Mouse (Mus musculus): ENCODE results near the gene Arhgef10l. TPM values are rescaled to one million over a fixed set of nuclear protein-coding genes. Genes with fewer than 3 reads are reported as not detected.

The Arhgef10l gene
- polyA plus RNA-seq, 1 experiment from 2014 or later: 9.7 TPM

DNA sequence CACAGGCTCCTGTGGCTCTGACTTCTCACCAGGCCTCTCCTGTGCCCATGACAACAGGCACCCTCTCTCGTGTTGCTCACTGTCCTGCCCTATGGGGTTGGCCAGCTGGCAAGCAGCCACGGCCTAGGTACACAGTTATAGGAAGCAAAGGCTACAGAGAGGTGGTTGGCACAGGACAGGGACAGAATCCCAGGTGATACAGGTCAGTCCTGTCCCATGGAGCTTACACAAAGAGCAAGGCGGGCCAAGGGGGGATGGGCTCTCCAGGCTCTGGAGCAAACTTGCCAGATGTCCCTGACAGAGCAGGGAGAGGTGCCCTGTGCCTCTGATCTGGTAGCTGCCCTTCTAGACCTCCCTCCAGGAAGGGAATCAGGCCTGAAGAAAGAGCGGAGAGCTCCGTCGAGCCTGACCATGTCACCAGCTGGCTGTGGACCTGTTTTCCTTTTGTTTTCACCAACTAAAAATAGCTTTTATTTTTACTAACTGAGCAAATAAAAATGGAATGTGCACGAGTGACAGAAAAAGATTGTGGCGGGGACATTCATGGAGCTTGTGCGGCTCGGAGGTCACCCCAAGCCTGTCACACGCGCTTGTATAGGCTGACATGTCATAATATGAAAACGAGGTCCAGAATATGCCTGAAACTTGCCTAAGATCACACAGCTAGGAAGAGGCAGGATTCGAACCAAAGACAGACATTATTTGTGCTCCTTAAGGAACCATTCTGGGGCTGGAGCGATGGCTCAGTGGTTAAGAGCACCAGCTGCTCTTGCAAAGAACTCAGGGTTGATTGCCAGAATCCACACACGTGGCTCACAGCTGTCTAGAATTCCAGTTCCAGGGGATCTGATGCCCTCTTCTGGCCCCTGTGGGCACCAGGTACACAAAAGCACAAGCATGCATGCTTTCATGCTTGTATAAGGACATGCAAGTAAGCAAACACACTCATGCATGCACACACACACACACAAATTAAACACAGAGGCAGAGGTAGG is 48.1 kb downstream of the Arhgef10l start:
- peak overlapping the region; percentile 60 for H3K27ac ChIP-seq (ENCODE audit: low read depth, low read length)
- no peak overlapping the region for H3K4me2 ChIP-seq
- no peaks in the 10 kb centered on the region for H3K9me3 ChIP-seq (replicated peaks; ENCODE audit: control insufficient read depth, low read length)
- H3K27me3 ChIP-seq (ENCODE audit: control insufficient read depth, insufficient read depth, low read length): no peaks in the 10 kb centered on the region
- H3K4me1 ChIP-seq (ENCODE audit: control insufficient read depth, insufficient read depth, low read length): peaks cover 17% of the 10 kb centered on the region
- 57% methylated on average over 16 of the region's 16 CpGs for WGBS (ENCODE audit: insufficient replicate concordance)
- H3K36me3 ChIP-seq (ENCODE audit: control insufficient read depth, insufficient read depth, low read length): no peaks in the 10 kb centered on the region
- H3K4me3 ChIP-seq (ENCODE audit: low read depth, low read length): no peak overlapping the region
- ATAC-seq (replicated peaks; ENCODE audit: insufficient number of reproducible peaks, low FRiP score, low TSS enrichment): no peak
- H3K9ac ChIP-seq (ENCODE audit: low read depth, low read length): no peak overlapping the region

DNA sequence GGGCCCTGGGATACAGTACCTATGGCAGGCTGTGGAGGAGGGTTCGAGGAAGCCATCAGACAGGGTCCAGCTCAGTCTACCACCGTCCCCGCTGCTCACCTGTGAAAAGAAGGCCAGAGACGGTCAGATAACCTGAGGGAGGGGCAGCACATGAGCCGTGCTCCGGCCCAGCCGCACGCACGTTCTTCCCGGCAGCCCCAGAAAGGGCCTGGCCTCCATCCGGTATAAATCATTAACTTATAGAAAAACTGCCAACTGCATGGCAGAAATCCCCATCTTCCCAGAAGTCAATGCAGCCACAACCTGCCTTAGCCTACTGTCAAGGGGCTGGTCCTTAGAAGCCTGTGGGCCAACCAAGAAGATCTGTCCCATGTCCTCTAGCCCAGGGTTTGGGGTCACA is 48.9 kb downstream of the Arhgef10l start:
- no peaks in the 10 kb centered on the region for H3K36me3 ChIP-seq (ENCODE audit: control insufficient read depth, insufficient read depth, low read length)
- no peak overlapping the region for H3K4me3 ChIP-seq (ENCODE audit: low read depth, low read length)
- whole genome bisulfite sequencing (ENCODE audit: insufficient replicate concordance): 93% methylated on average over 11 of the region's 11 CpGs
- peaks cover 18% of the 10 kb centered on the region for H3K4me1 ChIP-seq (ENCODE audit: control insufficient read depth, insufficient read depth, low read length)
- no peak overlapping the region for H3K27ac ChIP-seq (ENCODE audit: low read depth, low read length)
- H3K4me2 ChIP-seq: no peak overlapping the region
- no peak overlapping the region for H3K9ac ChIP-seq (ENCODE audit: low read depth, low read length)
- ATAC-seq (replicated peaks; ENCODE audit: insufficient number of reproducible peaks, low FRiP score, low TSS enrichment): no peak
- no peaks in the 10 kb centered on the region for H3K9me3 ChIP-seq (replicated peaks; ENCODE audit: control insufficient read depth, low read length)
- H3K27me3 ChIP-seq (ENCODE audit: control insufficient read depth, insufficient read depth, low read length): no peaks in the 10 kb centered on the region

DNA sequence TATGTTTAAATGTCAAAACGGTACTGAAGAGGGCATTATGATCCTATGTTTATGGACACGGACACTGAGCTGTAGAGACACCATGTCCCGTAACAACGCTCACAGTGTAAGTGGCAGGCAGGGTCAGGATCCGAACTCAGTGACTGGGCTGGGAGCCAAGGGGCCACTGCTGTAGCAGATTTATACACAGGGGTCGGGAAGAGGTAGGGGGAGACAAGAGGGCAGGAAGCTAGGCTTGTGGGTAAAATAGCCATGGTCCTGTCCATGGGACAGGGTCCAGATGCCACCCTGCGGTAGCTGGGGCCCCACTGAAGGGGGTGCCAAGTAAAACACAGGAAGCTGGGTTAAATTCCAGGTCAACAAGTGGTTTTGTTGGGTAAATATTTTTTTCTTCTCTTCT is 49.6 kb downstream of the Arhgef10l start:
- Histone ChIP-seq H3K9me3 (replicated peaks; ENCODE audit: control insufficient read depth, low read length) (no peaks in the 10 kb centered on the region), H3K27me3 (ENCODE audit: control insufficient read depth, insufficient read depth, low read length) (no peaks in the 10 kb centered on the region), H3K4me2 (no peak overlapping the region), H3K9ac (ENCODE audit: low read depth, low read length) (no peak overlapping the region), H3K27ac (ENCODE audit: low read depth, low read length) (no peak overlapping the region), H3K4me1 (ENCODE audit: control insufficient read depth, insufficient read depth, low read length) (peaks cover 24% of the 10 kb centered on the region), H3K36me3 (ENCODE audit: control insufficient read depth, insufficient read depth, low read length) (no peaks in the 10 kb centered on the region), H3K4me3 (ENCODE audit: low read depth, low read length) (no peak overlapping the region)
- 57% methylated on average over 7 of the region's 7 CpGs for WGBS (ENCODE audit: insufficient replicate concordance)
- ATAC-seq (replicated peaks; ENCODE audit: insufficient number of reproducible peaks, low FRiP score, low TSS enrichment): peak; percentile 21; the same call in 1 of the 2 replicates

DNA sequence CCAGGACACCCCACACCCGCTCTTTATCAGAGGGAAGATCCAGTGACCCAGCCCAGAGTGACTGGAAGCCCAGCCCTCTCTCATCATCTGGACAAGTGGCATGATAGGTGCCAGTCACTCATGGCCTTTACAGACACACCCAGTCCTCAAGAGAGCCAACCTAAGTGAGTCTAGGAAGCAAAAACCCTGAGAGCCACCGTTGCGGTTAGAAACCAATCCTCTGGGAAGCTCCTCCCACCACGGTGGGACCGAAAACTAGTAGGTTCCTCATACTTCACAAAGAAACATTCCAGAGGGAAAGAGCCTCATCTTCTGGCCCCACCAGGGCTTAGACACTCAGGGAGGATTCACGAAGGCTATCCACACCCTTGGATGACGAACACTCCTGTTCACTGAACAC is 50.0 kb downstream of the Arhgef10l start:
- ATAC-seq (replicated peaks; ENCODE audit: insufficient number of reproducible peaks, low FRiP score, low TSS enrichment): no peak
- Histone ChIP-seq H3K36me3 (ENCODE audit: control insufficient read depth, insufficient read depth, low read length) (no peaks in the 10 kb centered on the region), H3K27ac (ENCODE audit: low read depth, low read length) (no peak overlapping the region), H3K9ac (ENCODE audit: low read depth, low read length) (0 out of 2 replicates have a peak overlapping the region, but pooled peaks have one; percentile 34), H3K4me1 (ENCODE audit: control insufficient read depth, insufficient read depth, low read length) (peaks cover 28% of the 10 kb centered on the region), H3K27me3 (ENCODE audit: control insufficient read depth, insufficient read depth, low read length) (no peaks in the 10 kb centered on the region), H3K4me2 (no peak overlapping the region), H3K9me3 (replicated peaks; ENCODE audit: control insufficient read depth, low read length) (no peaks in the 10 kb centered on the region), H3K4me3 (ENCODE audit: low read depth, low read length) (no peak overlapping the region)
- 65% methylated on average over 7 of the region's 7 CpGs for WGBS (ENCODE audit: insufficient replicate concordance)

DNA sequence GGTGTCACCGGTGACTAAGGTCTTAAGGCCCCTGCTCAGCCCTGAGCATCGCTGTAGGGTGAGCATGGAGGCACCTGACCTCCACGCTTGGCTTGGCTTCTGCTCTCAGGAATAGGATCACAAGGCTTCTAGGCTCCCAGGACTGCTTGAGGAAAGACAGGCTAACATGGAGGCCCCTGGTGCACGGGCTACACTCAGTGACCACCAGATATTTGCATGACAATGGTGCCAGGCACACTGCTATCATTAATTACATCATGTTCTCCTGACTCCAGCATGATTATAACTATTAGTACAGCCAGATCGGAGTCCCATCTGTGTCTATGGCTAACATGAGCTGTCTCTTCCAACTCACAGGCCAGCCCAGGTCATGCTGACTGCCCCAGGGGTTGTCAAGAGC is 51.3 kb downstream of the Arhgef10l start:
- Histone ChIP-seq H3K27me3 (ENCODE audit: control insufficient read depth, insufficient read depth, low read length) (no peaks in the 10 kb centered on the region), H3K9ac (ENCODE audit: low read depth, low read length) (no peak overlapping the region), H3K9me3 (replicated peaks; ENCODE audit: control insufficient read depth, low read length) (no peaks in the 10 kb centered on the region), H3K4me3 (ENCODE audit: low read depth, low read length) (no peak overlapping the region), H3K36me3 (ENCODE audit: control insufficient read depth, insufficient read depth, low read length) (no peaks in the 10 kb centered on the region), H3K4me1 (ENCODE audit: control insufficient read depth, insufficient read depth, low read length) (peaks cover 33% of the 10 kb centered on the region), H3K27ac (ENCODE audit: low read depth, low read length) (no peak overlapping the region), H3K4me2 (no peak overlapping the region)
- WGBS (ENCODE audit: insufficient replicate concordance): 87% methylated on average over 5 of the region's 5 CpGs
- no peak for ATAC-seq (replicated peaks; ENCODE audit: insufficient number of reproducible peaks, low FRiP score, low TSS enrichment)

DNA sequence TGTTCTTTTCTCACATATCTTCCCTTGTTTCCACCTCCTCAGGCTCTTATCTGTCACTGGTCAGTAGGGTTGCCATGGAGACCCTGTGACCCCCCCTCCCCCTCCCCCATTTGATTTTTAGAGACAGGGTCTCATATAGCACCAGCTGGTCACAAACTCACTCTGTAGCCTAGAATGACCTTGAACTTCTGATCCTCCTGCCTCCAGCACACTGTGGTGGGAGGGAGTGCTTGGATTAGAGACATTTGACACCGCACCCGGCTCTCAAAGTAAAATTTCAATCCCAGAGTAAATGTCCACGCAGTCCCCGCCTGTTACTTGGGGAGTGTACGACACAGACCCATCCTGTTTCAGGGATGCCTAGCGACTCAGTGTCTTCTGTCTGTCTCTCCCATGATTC is 51.7 kb downstream of the Arhgef10l start:
- 84% methylated on average over 6 of the region's 6 CpGs for WGBS (ENCODE audit: insufficient replicate concordance)
- H3K4me2 ChIP-seq: no peak overlapping the region
- peaks cover 33% of the 10 kb centered on the region for H3K4me1 ChIP-seq (ENCODE audit: control insufficient read depth, insufficient read depth, low read length)
- no peak overlapping the region for H3K9ac ChIP-seq (ENCODE audit: low read depth, low read length)
- no peaks in the 10 kb centered on the region for H3K27me3 ChIP-seq (ENCODE audit: control insufficient read depth, insufficient read depth, low read length)
- no peak for ATAC-seq (replicated peaks; ENCODE audit: insufficient number of reproducible peaks, low FRiP score, low TSS enrichment)
- no peaks in the 10 kb centered on the region for H3K36me3 ChIP-seq (ENCODE audit: control insufficient read depth, insufficient read depth, low read length)
- no peak overlapping the region for H3K4me3 ChIP-seq (ENCODE audit: low read depth, low read length)
- no peaks in the 10 kb centered on the region for H3K9me3 ChIP-seq (replicated peaks; ENCODE audit: control insufficient read depth, low read length)
- H3K27ac ChIP-seq (ENCODE audit: low read depth, low read length): no peak overlapping the region

DNA sequence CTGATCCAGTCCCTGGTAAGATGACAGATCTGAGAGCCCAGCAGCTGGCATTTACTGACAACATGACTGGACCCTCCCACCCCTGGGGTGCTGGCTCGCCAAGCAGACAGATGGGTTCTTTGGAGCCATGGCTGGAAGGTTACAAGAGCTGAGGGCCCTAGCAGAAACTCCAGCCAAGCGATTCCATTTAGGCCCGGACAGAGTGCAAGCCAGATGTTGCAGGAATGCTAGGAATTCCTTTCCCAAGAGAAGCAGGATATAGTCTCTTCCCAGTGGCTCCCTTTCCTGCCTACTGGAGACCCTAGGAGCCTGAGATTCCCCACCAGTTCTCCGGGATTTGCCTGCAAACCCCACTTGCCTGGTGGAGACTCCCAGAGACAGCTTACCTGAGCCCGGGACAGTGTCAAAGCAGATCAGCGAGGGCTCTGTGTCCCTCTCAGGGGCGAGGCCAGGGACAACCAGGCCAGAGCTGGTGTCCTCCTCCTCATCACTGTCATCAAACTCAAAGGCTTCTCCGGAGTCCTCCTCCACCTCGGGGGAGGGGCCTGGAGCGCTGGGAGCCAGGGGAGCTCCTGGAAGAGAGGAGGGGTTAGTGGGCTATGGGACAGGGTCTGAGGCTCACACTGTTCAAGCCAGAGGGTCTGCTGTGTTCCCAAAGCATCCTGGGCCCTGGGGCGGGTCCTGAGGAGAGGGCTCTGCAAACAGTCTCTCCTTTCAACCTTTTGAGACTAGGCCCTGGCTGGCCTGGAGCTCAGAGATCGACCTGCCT is 54.8 kb downstream of the Arhgef10l start:
- H3K27ac ChIP-seq (ENCODE audit: low read depth, low read length): peak overlapping the region; percentile 50
- no peaks in the 10 kb centered on the region for H3K9me3 ChIP-seq (replicated peaks; ENCODE audit: control insufficient read depth, low read length)
- no peak overlapping the region for H3K4me3 ChIP-seq (ENCODE audit: low read depth, low read length)
- H3K4me2 ChIP-seq: no peak overlapping the region
- 0 out of 2 replicates have a peak overlapping the region, but pooled peaks have one; percentile 39 for H3K9ac ChIP-seq (ENCODE audit: low read depth, low read length)
- H3K27me3 ChIP-seq (ENCODE audit: control insufficient read depth, insufficient read depth, low read length): no peaks in the 10 kb centered on the region
- 11% methylated on average over 12 of the region's 12 CpGs for WGBS (ENCODE audit: insufficient replicate concordance)
- H3K36me3 ChIP-seq (ENCODE audit: control insufficient read depth, insufficient read depth, low read length): no peaks in the 10 kb centered on the region
- no peak for ATAC-seq (replicated peaks; ENCODE audit: insufficient number of reproducible peaks, low FRiP score, low TSS enrichment)
- H3K4me1 ChIP-seq (ENCODE audit: control insufficient read depth, insufficient read depth, low read length): peaks cover 21% of the 10 kb centered on the region

DNA sequence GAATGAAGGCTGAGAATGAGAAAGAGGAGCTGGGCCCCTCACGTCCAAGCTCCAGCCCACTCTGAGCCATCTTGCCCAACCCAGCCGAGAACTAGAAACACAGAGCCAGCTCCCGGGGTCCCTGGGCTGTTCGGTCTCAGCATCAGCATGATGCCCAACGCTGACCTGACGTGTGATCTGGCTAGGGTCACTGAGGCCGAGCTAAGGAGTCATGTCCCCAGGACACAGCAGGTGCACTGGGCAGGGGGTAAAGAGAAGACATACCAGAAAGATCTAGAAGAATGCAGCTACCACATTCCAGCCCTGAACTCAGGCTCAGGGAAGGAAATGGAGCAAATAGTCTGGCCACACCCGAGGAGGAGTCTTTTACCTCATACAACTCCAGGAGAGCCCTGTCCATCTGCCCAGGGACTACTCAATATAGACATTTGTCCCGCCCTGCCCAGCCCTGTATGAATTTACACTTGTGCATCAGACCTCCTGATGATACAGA is 57.5 kb downstream of the Arhgef10l start:
- H3K27ac ChIP-seq (ENCODE audit: low read depth, low read length): no peak overlapping the region
- 73% methylated on average over 9 of the region's 9 CpGs for WGBS (ENCODE audit: insufficient replicate concordance)
- no peaks in the 10 kb centered on the region for H3K27me3 ChIP-seq (ENCODE audit: control insufficient read depth, insufficient read depth, low read length)
- no peaks in the 10 kb centered on the region for H3K36me3 ChIP-seq (ENCODE audit: control insufficient read depth, insufficient read depth, low read length)
- H3K4me1 ChIP-seq (ENCODE audit: control insufficient read depth, insufficient read depth, low read length): peaks cover 16% of the 10 kb centered on the region
- ATAC-seq (replicated peaks; ENCODE audit: insufficient number of reproducible peaks, low FRiP score, low TSS enrichment): no peak
- no peak overlapping the region for H3K4me3 ChIP-seq (ENCODE audit: low read depth, low read length)
- no peak overlapping the region for H3K4me2 ChIP-seq
- H3K9ac ChIP-seq (ENCODE audit: low read depth, low read length): no peak overlapping the region
- no peaks in the 10 kb centered on the region for H3K9me3 ChIP-seq (replicated peaks; ENCODE audit: control insufficient read depth, low read length)
